Mouse (Mus musculus) G1E (cell line): ENCODE data around the gene Fam111a. TPM values are rescaled to one million over a fixed set of nuclear protein-coding genes. Genes with fewer than 3 reads are reported as not detected.

Experiments
- ATAC-seq: 2 replicates; pipeline ENCODE4 v1.8.0; 2016; ENCODE audit warnings: mild to moderate bottlenecking; ENCODE audit not compliant: insufficient number of reproducible peaks, poor library complexity, low FRiP score, severe bottlenecking; ENCODE audit errors: extremely low read depth
- DNase-seq: peaks from one replicate; pipeline ENCODE4 v3.0.0; 2012; ENCODE audit warnings: low spot score
- H3K27me3 ChIP-seq: 2 replicates; pipeline ENCODE4 v1.6.1; 2012; ENCODE audit warnings: mild to moderate bottlenecking, low read length, inconsistent platforms; ENCODE audit not compliant: insufficient read depth
- H3K36me3 ChIP-seq: replicated peaks from 2 replicates; pipeline ENCODE3; 2012; ENCODE audit warnings: mild to moderate bottlenecking, inconsistent platforms
- H3K4me1 ChIP-seq: 2 replicates; pipeline ENCODE4 v1.6.1; 2012; ENCODE audit warnings: low read depth, low read length, inconsistent platforms, mixed read lengths; ENCODE audit not compliant: insufficient read depth
- H3K4me3 ChIP-seq: 2 replicates; pipeline ENCODE4 v1.5.1; 2012; ENCODE audit warnings: low read depth, mild to moderate bottlenecking, inconsistent platforms, low read length, moderate library complexity, mixed read lengths
- H3K9me3 ChIP-seq: replicated peaks from 2 replicates; pipeline ENCODE4 v1.6.1; 2012; ENCODE audit warnings: inconsistent platforms
- CTCF ChIP-seq: IDR thresholded peaks from 2 replicates; pipeline ENCODE4 v1.5.1; 2012; ENCODE audit warnings: low read depth, low read length, inconsistent platforms, mixed read lengths
- GATA1 ChIP-seq: IDR thresholded peaks from 2 replicates; pipeline ENCODE4 v1.6.1; 2012; ENCODE audit warnings: borderline replicate concordance, low read length, inconsistent platforms, mixed read lengths
- GATA2 ChIP-seq: IDR thresholded peaks from 2 replicates; pipeline ENCODE4 v1.6.1; 2012; ENCODE audit warnings: low read depth, low read length, inconsistent platforms, borderline replicate concordance
- POLR2AphosphoS5 ChIP-seq: IDR thresholded peaks from 2 replicates; pipeline ENCODE4 v1.6.1; 2012; ENCODE audit warnings: low read depth, low read length, inconsistent platforms; ENCODE audit not compliant: insufficient replicate concordance
- TAL1 ChIP-seq: conservative IDR thresholded peaks from 2 replicates; pipeline ENCODE4 v1.6.1; 2012; ENCODE audit warnings: low read depth, low read length, inconsistent platforms, mixed read lengths
- polyA plus RNA-seq: library from polyadenylated mRNA; stranded (reverse); fragments of >175 nt; gene quantifications from 2 replicates; pipeline ENCODE4 v1.2.3, GENCODE M21; 2012
- total RNA-seq, 2 experiments: library from RNA; stranded (forward) in 1 of 2; stranded (reverse) in 1 of 2; fragments of 200-1000 nt in 1 of 2; fragments of >200 nt in 1 of 2; fragmentation: Nextera tagmentation in 1 of 2; gene quantifications; 2 replicates each; pipeline ENCODE4 v1.2.3; 2014 to 2017

Fam111a gene
- total and polyA plus RNA-seq, 3 experiments = 0.02 to 45.3 (median 1.9) TPM

DNA sequence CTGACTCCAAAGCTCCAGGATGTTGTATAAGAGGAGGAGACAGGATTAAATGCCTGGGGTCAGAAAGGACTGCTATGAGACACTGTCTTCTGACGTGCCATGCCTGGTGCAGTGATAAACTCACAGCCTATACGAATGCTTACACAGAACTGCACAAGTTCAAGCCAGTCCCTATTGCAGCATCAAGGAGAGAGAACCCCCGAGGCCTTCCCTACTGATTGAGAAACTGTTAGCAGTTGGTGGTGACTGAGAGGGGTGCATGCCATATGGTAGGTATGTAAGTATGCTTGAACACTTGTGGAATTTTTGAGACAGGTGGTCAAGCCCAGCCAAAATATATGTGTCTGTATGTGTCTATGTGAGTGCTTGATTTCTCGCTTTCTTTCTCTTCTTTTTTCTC lies 22.2 kb upstream of the Fam111a start:
- H3K4me1 ChIP-seq = no peaks in the 10 kb centered on the region
- H3K4me3 ChIP-seq = no peak overlapping the region
- ATAC-seq (no peak), DNase-seq (no peak)
- H3K27me3 ChIP-seq = no peaks in the 10 kb centered on the region
- H3K9me3 ChIP-seq = no peaks in the 10 kb centered on the region
- no peaks in the 10 kb centered on the region for H3K36me3 ChIP-seq
- TF ChIP-seq POLR2AphosphoS5 (no peak), TAL1 (no peak), GATA1 (no peak), GATA2 (no peak), CTCF (no peak)

DNA sequence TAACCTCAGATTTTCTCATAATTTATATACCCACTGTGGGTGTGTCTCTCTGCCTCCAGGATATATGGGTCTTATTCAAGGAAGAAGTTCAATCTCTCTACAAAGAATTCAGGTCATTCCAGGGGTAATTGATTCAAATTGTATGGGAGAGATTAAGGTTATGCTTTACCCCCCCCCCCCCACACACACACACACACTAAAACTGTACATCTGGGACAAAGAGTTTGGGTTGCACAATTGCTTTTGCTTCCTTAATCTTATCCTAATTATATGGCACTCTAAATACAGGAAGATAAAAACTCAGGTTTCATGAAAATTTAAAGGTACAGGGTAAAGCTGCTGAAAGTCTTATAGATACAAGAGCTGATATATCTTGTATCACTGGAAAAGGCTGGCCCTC lies 8.4 kb upstream of the Fam111a start:
- no peak for ATAC-seq
- TF ChIP-seq CTCF (no peak), TAL1 (no peak), POLR2AphosphoS5 (no peak), GATA1 (no peak), GATA2 (no peak)

DNA sequence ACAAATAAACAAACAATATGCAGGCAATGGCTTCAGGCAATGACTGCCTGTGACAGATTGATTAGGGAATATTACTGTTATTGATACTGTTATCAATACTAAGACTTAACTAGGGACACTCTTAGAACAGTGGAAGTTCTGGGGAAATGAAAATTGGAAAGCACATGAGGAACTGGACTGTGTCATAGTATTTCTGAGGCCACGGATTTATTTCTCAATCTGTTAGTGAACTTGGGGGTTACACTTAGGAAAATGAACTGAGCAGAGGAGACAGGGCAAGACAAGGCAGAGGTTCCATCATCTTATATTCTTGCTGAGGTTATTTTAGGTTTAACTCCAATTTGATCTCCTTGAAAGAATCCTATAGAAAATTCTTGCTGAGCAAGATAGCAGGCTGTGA lies 5.6 kb upstream of the Fam111a start:
- ATAC-seq = no peak

More for the DNA sequence above, 8.4 kb upstream of the Fam111a start:
- no peaks in the 10 kb centered on the region for H3K9me3 ChIP-seq
- no peak overlapping the region for H3K4me3 ChIP-seq
- no peak for DNase-seq
- no peaks in the 10 kb centered on the region for H3K4me1 ChIP-seq
- H3K27me3 ChIP-seq = peaks cover 6% of the 10 kb centered on the region; the same call in 1 of the 2 replicates
- H3K36me3 ChIP-seq = peaks cover 5% of the 10 kb centered on the region

GRCm38 (mm10) chr19:12540727-12541126 lies 4.8 kb upstream of the Fam111a start:
- no peak for ATAC-seq
- peaks cover 2% of the 10 kb centered on the region; the same call in 1 of the 2 replicates for H3K9me3 ChIP-seq

More for the DNA sequence above, 5.6 kb upstream of the Fam111a start:
- Histone ChIP-seq H3K4me3 (no peak overlapping the region), H3K4me1 (no peaks in the 10 kb centered on the region), H3K9me3 (peaks cover 2% of the 10 kb centered on the region; the same call in 1 of the 2 replicates), H3K36me3 (no peaks in the 10 kb centered on the region), H3K27me3 (no peaks in the 10 kb centered on the region; the same call in 1 of the 2 replicates)
- TF ChIP-seq GATA1 (no peak), CTCF (no peak), POLR2AphosphoS5 (no peak), GATA2 (no peak), TAL1 (no peak)
- no peak for DNase-seq

DNA sequence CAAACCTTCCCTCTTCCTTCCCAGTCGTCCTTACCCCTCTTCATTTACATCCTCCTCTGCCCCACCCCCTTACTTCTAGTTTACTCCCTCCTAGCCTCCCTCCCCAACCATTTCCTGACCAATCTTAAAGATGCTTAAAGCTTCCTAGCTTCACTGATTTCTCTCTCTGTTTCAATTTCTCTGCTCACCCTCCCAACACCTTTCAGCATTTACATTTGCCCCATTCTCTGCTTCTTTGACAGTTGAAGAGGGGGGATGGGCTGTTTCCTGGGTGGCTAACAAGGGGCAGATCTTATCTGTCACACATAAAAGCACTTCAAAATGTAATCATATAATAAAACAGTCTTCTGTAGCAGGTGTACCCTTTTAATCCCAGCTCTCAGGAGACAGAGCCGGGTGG lies 3.9 kb upstream of the Fam111a start:
- H3K4me1 ChIP-seq = no peaks in the 10 kb centered on the region
- no peak for DNase-seq
- no peaks in the 10 kb centered on the region; the same call in 1 of the 2 replicates for H3K27me3 ChIP-seq
- H3K36me3 ChIP-seq = no peaks in the 10 kb centered on the region
- ATAC-seq = no peak
- H3K4me3 ChIP-seq = no peak overlapping the region
- TF ChIP-seq GATA2 = no peak
- H3K9me3 ChIP-seq = peaks cover 2% of the 10 kb centered on the region; the same call in 1 of the 2 replicates

More at GRCm38 (mm10) chr19:12540727-12541126, 4.8 kb upstream of the Fam111a start:
- TF ChIP-seq TAL1 (no peak), POLR2AphosphoS5 (no peak), GATA2 (no peak), CTCF (no peak), GATA1 (no peak)
- Histone ChIP-seq H3K4me1 (no peaks in the 10 kb centered on the region), H3K27me3 (no peaks in the 10 kb centered on the region; the same call in 1 of the 2 replicates), H3K4me3 (no peak overlapping the region), H3K36me3 (no peaks in the 10 kb centered on the region)
- DNase-seq = no peak

GRCm38 (mm10) chr19:12549166-12549565 lies 3.6 kb downstream of the Fam111a start:
- ATAC-seq (no peak), DNase-seq (no peak)
- H3K4me1 ChIP-seq = no peaks in the 10 kb centered on the region
- no peak overlapping the region for H3K4me3 ChIP-seq
- no peaks in the 10 kb centered on the region for H3K27me3 ChIP-seq
- no peaks in the 10 kb centered on the region for H3K36me3 ChIP-seq
- TF ChIP-seq GATA1 = no peak
- TF ChIP-seq GATA2 = no peak
- no peak for TF ChIP-seq TAL1
- no peak for TF ChIP-seq CTCF
- TF ChIP-seq POLR2AphosphoS5 = no peak
- no peaks in the 10 kb centered on the region for H3K9me3 ChIP-seq
